Mouse (Mus musculus): ENCODE measurements at regions not wholly inside any gene's neighbourhood (a gene's known extent, or its start where the extent isn't known, plus 50 kb on each side); places are given as distances from the start of the nearest gene placed in this dataset.

GRCm38 (mm10) chr8:34229477-34229876 is 117.9 kb upstream of the Gm10131 start:
- Histone ChIP-seq H3K36me3 (ENCODE audit: control insufficient read depth, insufficient read depth, low read length) (no peaks in the 10 kb centered on the region), H3K4me3 (ENCODE audit: low read depth, low read length) (no peak overlapping the region), H3K4me2 (replicated peaks; ENCODE audit: low read depth, low read length) (no peak overlapping the region), H3K27ac (ENCODE audit: low read depth, low read length) (no peak overlapping the region), H3K27me3 (ENCODE audit: control insufficient read depth, insufficient read depth, low read length) (no peaks in the 10 kb centered on the region), H3K9me3 (ENCODE audit: control insufficient read depth, low read length) (no peaks in the 10 kb centered on the region), H3K4me1 (replicated peaks; ENCODE audit: control insufficient read depth, insufficient read depth, low read length) (no peaks in the 10 kb centered on the region; the same call in 1 of the 2 replicates), H3K9ac (ENCODE audit: low read depth, low read length) (no peak overlapping the region)
- DNase-seq (ENCODE audit: low spot score) (no peak), ATAC-seq (ENCODE audit: low FRiP score) (no peak)
- WGBS, result 83% methylated on average over 3 of the region's 3 CpGs

DNA sequence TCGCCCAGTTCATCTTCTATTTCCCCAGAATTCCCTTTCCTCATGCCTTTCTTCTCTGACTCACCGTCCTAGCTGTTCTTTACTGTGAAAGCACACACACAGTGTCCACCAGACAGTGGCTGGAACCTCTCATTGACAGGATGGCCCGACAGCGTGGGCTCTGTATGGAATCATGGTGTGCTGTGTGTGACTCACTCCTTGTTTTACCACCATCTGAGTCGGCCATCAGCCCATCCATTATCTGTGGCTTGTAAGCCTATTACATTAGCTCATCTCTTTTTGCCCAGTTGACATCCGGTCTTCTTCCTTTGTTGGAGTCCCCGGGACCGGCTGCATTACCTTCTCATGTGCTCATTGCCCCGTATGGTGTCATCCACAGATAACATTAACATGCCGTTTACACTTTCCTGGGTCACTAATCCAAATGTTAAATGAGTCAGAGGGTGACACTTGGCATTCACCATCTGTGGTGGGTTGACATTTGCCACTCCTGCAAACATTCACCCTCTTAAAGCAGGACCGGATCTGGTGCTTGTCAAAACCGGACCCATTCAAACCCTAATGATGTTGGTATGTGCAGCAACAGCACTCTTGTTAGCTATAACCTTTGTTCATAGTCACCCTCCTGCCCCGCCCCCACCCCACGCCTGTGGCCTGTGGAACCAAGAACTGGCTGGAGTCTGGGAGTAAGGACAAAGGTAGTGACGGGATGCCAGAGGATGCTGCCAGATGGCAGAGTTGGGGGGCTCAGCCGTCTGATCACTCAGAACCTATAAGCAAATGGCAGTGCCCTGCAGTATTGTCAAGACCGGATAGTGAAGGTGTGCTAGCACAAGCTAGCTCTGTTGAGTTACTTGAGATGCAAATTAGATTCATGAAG is 113.7 kb upstream of the Gm10131 start:
- no peak overlapping the region for H3K4me2 ChIP-seq (replicated peaks; ENCODE audit: low read depth, low read length)
- DNase-seq (ENCODE audit: low spot score) (peak; percentile 15), ATAC-seq (ENCODE audit: low FRiP score) (no peak)
- no peaks in the 10 kb centered on the region for H3K9me3 ChIP-seq (ENCODE audit: control insufficient read depth, low read length)
- no peaks in the 10 kb centered on the region; the same call in 1 of the 2 replicates for H3K4me1 ChIP-seq (replicated peaks; ENCODE audit: control insufficient read depth, insufficient read depth, low read length)
- H3K9ac ChIP-seq (ENCODE audit: low read depth, low read length), result no peak overlapping the region
- H3K4me3 ChIP-seq (ENCODE audit: low read depth, low read length), result no peak overlapping the region
- no peaks in the 10 kb centered on the region for H3K36me3 ChIP-seq (ENCODE audit: control insufficient read depth, insufficient read depth, low read length)
- H3K27me3 ChIP-seq (ENCODE audit: control insufficient read depth, insufficient read depth, low read length), result no peaks in the 10 kb centered on the region
- no peak overlapping the region for H3K27ac ChIP-seq (ENCODE audit: low read depth, low read length)
- 65% methylated on average over 17 of the region's 17 CpGs for WGBS

GRCm38 (mm10) chr8:34222187-34222586 is 110.7 kb upstream of the Gm10131 start:
- ATAC-seq (ENCODE audit: low FRiP score) (no peak), DNase-seq (ENCODE audit: low spot score) (no peak)
- no peak overlapping the region for H3K27ac ChIP-seq (ENCODE audit: low read depth, low read length)
- WGBS, result 73% methylated on average over 6 of the region's 6 CpGs
- no peak overlapping the region for H3K4me3 ChIP-seq (ENCODE audit: low read depth, low read length)
- H3K4me2 ChIP-seq (replicated peaks; ENCODE audit: low read depth, low read length), result no peak overlapping the region
- no peaks in the 10 kb centered on the region for H3K36me3 ChIP-seq (ENCODE audit: control insufficient read depth, insufficient read depth, low read length)
- H3K9me3 ChIP-seq (ENCODE audit: control insufficient read depth, low read length), result no peaks in the 10 kb centered on the region
- no peak overlapping the region for H3K9ac ChIP-seq (ENCODE audit: low read depth, low read length)
- H3K4me1 ChIP-seq (replicated peaks; ENCODE audit: control insufficient read depth, insufficient read depth, low read length), result no peaks in the 10 kb centered on the region; the same call in 1 of the 2 replicates
- H3K27me3 ChIP-seq (ENCODE audit: control insufficient read depth, insufficient read depth, low read length), result no peaks in the 10 kb centered on the region

All from hindbrain, embryonic 11.5 days (tissue).